Mouse (Mus musculus) cerebellum, adult (tissue): ENCODE results near the gene Ilf3.

Experiments used
- ATAC-seq: cut with Nextera tagmentation; 2 replicates; pipeline ENCODE4 v1.9.2; 2017; ENCODE audit warnings: mild to moderate bottlenecking, moderate library complexity, mixed read lengths; ENCODE audit not compliant: insufficient number of reproducible peaks, low FRiP score, low TSS enrichment

The Ilf3 gene

DNA sequence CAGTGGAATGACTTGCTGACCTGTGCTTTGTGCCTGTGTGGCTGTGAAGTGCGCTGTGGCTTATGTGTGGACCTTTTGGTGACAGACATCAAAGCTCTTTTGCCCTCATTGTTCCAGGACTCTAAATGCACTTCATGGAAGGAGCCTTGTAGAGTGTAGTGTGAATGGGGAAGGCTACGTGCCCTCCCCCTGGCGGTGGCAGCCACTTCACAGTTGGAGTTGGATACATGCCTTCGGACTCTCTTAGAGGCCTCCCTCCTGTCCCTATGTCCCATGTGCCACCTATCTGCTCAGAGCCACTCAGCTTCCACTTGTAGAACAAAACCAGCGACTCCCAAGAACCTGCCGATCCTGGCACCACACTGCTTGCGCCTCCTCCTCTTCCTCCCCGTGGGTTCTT is 66.1 kb downstream of the Ilf3 start:
- peak; percentile 71; the same call in 1 of the 2 replicates for ATAC-seq

DNA sequence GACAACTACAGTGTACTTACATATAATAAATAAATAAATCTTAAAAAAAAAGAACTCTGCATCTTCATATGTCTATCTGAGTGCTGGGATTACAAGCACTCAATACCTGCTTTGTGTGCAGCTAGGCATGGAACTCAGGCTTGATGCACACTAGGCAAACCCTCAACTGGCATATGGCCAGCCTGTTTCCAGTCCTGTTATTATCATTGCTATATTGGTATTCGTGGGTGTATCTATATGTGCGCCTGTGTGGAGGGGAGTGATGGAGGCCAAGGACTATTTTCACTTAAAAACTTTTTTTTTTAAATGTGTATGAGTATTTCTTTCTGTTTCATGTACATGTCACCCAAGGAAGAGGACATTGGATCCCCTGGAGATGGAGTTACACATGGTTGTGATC is 66.7 kb downstream of the Ilf3 start:
- ATAC-seq, result no peak

DNA sequence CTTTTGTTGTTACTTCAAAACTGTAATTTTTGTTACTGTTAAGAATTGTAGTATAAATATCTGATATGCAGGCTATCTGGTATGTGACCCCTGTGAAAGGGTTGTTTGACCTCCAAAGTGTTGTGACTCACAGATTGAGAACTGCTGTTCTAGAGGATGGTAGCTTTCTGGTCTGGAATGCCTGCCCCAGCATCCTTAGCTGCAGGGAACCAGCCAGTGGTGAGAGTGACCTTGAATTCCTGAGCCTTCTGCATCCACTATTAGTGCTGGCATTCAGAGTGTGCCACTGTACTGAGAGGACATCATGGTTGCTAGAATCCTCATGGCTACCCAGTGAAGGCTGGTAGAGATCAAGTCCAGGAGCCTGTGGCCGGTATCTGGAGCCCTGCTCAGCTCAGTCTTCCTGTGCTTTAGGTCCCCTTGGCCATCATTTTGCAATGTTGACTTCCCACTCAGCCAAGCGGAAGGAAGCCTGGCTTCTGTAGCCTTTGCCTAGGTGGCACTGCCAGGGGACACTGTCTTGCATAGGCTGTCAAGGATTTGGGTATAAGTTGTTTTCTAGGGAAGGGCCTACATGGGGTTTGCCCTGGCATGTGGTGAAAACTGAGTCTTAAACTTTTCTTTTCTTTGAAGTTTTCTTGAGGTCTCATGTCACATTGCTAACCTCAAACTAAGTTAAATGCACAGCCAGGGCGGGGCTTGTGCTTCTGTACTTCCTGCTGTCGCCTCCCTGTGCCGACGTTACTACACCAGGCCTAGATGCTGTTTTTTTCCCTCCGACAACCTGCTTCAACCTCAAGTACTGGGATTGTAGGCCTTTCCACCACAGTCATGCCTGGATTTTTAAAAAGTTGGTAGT is 68.3 kb downstream of the Ilf3 start:
- no peak for ATAC-seq

DNA sequence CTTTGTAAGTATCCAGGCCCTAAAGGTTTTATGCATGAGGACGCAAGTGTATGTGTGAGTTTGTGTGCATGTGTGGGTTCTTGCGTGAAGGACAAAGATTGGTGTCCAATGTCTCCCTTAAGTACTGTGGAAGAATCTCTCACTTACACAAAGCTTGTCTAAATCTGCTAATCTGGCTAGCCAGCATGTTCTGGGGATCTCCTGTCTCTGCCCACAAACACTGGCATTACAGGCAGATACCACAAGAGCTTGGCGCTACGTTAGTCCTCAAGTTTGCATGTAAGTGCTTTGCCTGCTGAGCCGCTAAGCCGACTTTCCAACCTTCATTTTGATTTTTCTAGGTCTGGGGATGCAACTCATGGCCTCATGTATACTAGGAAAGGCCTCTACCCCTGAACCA is 69.9 kb downstream of the Ilf3 start:
- ATAC-seq, result no peak

DNA sequence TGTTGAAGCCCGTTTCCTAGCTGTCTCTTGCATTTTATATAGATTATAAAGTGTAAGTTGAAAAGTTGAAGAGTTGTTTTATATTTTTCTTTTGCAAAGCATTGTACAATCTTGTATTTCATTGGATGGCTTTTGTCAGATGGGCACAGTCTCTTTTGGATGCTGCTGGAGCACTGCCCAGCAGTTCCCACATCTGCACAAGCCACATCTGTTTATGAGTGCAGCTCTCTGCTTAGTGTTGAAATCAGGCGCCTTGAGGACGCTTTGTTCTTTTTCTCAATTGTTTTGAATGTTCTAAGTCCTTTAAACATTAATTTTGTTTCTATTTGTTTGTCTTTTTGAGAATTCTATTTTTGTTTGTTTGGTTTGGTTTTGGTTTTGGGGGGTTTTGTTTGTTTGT is 70.5 kb downstream of the Ilf3 start:
- no peak for ATAC-seq

DNA sequence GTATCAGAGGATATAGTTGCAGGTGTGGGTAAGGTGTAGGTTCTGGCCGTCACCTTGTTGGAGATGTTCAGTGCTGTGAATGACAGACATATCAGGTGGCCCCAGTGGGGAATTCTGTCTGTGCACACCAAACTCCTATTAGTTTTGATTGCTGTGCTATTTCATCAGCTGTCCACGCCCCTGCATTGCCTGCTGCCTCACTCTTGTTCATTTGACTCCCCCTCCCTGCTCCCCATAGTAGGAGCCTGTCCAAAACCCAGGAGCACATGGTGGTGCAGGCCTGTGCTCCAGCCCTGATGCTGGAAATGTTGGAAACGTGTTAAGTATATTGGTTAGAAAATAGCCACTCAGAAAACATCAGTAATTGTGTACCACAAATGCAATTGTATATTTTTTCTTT is 71.8 kb downstream of the Ilf3 start:
- ATAC-seq, result no peak

DNA sequence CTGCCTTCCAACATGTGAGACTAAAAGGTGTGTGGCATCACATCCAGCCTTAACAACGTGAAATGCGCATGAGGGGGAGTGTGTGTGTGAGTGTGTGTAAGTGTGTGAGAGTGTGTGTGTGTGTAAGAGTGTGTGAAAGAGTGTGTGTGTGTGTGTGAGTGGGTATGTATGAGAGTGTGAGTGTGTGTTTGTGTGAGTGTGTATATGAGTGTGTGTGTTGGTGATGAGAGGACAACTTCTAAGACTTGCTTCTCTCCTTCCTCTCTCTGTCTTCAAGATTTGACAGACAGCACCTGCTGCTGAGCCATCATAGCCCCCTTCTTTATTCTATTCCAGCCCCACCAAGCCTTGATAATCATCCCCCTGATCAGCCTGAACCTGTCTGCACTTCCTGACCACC is 72.2 kb downstream of the Ilf3 start:
- no peak for ATAC-seq

DNA sequence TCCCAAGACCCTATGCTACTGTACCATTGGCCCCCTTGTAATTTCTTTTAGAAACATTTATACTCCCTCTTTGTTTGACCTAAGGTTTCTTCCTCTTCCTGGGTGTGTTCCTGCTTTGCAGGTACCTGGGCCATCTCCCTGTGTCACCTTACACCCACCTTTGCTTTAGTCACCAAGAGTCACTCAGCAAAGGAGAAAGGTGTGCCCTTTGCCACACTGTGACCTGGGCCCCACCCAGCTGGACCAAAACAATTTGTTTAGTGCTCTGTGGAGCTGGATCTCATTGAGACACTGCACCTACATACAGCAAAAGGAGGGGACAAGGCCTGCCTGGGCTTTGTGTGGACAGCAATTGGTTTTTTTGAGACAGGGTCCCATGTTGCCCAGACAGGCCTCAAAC is 72.7 kb downstream of the Ilf3 start:
- ATAC-seq, result no peak

DNA sequence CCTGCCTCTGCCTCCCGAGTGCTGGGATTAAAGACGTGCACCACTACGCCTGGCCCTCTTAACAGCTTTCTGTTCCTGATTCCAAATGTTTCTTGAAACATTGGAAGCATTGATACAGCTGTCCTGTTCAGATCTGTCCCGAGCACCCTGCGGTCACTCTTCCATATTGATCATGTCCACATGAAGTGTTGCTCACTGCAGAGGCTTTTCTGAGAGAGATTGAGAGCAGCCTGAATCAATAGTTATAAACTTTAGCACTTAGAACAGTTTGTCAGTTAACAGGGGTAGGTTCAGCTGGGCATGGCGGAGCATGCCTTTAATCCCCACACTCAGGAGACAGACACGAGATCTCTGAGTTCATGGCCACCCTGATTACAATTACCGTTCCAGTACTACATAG is 76.2 kb downstream of the Ilf3 start:
- ATAC-seq, result no peak

DNA sequence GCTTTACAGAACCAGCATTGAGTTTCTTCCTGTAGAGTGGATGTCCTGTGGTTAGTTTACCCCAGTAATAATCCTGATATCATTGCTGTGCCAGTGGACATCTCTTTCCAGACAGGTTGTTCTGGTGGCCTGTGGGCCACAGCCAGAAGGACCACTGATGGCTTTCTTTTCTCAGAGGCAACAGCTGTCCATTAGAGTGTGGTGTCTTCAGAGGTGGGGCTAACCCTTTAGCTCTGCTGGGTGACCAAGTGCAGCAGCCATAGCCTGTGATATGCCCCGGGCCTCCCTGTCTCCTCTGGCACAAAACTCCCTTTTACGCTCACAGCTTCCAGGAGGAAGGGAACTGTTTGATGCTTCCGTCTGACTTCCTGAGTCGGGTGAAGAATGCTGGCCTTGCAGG is 76.9 kb downstream of the Ilf3 start:
- no peak for ATAC-seq

DNA sequence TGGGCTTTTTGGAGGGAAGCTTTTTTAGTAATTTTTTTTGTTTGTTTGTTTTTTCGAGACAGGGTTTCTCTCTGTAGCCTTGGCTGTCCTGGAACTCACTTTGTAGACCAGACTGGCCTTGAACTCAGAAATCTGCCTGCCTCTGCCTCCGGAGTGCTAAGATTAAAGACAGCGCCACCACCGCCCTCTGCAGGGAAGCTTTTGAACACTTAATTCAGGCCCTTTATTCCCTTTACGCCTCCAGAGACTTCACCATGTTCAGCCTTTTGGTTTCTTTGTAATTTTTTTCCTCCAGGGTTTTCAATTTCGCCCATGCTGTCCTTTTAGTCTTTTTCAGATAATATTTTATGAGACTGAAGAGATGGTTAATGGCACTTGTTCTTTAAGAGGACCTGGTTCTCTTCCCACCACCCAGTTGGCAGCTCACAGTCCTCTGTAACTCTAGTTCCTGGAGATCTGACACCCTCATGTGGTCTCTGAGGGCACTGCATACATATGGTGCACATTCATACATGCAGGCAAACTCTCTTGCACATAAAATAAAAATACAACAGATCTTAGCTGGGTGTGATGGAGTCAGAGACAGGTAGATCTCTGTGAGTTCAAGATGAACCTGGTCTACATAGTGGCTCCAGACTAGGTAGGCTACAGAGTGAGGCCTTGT is 77.5 kb downstream of the Ilf3 start:
- no peak for ATAC-seq

DNA sequence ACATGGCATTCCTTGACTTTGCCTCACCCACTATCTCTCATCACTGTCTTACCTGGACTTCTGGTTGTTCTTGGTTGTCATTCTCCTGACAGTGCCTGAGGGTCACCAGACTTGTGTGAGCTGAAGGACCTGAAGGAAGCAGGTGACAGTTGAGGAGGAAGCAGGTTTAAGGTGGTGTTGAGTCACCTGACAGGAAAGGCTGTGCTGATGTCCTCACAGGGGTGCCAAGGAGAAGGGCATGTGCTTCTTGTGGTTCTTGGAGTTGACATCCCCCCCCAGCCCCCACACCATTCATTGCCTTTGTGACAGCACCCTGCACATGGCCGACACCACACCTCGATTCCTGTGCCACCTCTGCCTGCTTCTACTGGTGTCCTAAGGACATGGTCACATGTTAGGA is 80.1 kb downstream of the Ilf3 start:
- no peak for ATAC-seq

DNA sequence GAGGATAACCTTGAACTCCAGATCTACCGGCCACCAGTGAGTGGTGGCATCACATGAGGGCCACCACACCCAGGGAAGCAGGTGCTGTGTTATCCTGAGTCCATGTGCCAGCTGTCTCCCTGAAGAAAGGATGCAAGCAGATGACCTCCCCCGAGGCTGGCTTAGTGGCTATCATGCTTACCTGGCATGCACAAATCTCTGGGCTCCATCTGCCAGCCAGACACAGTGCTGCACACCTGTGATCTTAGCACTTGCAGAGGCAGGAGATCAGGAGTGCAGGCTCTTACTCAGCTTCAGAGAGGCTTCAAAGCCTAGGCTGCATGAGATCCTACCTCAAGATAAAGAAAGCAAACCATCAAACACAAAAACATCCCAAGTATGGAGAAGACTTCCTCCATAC is 82.0 kb downstream of the Ilf3 start:
- ATAC-seq, result no peak; the same call in 1 of the 2 replicates

DNA sequence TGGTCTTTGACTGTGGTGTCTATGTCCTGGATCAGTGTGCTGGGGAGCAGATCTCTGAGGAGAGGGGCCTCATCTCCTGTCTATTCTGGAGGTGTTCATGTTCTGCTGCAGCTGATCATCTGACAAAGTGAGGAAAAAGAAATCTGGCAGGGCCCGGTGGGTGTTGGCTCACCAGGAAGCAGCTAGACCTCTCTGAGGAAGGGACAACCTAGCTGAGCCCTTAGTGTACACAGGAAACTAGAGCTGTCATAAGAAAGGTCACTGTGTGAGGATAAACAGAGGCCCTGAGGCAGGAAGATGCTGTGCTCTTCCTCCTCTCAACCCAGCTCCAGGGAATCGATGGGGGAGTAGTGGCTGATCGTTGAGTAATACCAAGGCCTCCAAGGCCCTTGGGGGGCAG is 82.6 kb downstream of the Ilf3 start:
- no peak for ATAC-seq

DNA sequence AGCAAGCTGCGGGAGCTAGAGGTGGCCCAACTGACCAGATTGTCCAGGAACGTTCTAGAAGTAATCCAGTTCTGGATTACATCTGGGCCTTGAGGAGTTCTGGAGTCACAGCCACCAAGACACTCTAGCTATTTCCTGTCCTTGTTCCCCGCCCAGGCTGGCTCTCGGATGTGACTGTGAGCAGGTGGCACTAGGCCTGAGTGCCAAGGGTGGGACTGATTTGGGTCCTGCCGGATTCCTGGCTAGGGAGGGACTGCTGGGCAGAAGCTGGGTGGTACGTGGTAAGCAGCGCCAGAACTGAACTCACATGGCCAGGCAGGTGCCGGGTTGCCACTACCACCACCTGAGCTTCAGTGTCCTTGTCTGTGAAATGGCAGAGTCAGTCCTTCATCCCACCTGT is 83.7 kb downstream of the Ilf3 start:
- ATAC-seq, result no peak

DNA sequence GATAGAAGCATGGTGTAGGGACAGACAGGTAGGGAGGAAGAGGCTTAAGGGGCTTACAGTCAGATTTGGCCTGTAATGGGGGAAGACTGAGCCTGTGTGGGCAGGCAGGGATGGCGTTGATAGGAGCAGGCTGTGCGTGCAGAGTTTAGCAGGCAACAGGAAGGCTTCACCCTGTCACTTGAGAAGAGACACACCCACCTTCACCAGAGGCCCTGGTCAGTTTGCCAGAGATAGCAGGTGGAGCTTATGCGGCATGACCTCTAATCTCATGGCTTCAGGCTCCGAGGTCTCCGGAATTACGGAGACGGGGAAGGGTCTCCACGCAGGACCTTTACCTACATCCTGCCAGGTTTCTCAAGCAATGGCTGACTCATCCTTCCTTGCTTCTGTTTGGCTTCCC is 84.2 kb downstream of the Ilf3 start:
- no peak for ATAC-seq

DNA sequence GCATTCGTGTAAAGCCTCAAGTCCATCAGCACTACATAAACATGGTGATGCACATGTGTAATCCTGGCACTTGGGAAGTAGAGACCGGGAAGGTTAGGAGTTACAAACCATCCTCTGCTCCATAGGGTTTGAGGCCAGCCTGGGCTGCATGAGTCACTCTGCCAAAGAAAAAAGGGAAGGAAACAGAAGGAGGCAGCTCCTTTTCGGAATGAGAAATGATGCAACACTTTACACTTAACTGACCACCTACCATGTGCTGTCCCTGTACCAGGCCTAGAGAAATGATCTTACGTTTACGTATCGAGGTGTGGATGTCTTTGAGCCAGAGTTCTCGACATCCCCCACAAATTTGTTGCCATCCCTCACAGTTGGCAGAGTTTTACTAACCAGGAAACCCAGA is 85.3 kb downstream of the Ilf3 start:
- ATAC-seq, result no peak

DNA sequence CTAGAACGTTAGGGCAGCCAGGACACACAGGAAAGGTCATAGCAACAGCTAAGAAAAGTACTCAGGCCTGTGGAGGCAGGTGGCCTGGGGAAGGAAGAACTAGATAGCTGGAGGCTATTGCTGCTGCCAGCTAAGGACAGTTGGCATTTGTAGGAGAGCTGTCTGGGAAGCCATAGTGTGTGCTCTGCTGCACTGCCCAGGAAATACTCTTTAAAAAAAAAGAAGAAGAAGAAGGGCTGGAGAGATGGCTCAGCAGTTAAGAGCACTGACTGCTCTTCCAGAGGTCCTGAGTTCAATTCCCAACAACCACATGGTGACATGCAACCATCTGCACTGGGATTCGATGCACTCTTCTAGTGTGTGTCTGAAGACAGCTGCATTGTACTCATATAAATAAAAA is 85.8 kb downstream of the Ilf3 start:
- ATAC-seq, result no peak

DNA sequence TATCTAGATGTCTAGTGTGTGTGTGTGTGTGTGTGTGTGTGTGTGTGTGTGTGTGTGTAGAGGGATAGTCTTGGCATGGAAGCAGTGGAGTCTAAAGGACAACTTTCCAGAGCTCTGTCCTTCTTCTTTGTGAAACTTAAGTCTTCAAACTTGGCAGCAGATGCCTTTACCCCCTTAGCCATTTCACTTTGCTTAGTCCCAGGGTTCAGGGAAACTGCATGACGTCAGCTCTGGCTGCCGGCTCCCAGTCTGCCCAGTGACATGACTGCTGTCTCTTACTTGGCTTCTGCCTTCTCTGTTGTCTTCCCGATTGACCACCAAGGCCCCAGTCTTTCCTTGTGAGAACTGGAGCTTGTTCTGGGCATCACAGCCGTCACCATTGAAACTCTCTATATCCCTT is 86.9 kb downstream of the Ilf3 start:
- ATAC-seq, result no peak
